Comparison of ENCODE assay signal across 23 mouse cellular contexts in genomic region chr7:126785056-126785455, GRCm38 (mm10). TPM values are rescaled to one million over a fixed set of nuclear protein-coding genes. Genes with fewer than 3 reads are reported as not detected.
DNase-seq lines count a peak whose midpoint lies in the region; ATAC-seq and TF ChIP-seq lines count a peak whose summit lies in the region.
"Had no signal": no experiment of that assay in that cellular context is flagged by ENCODE, and none has a peak within 500 bp of the region (broad histone marks: within the 10 kb centered on the region; RNA-seq: fewer than 3 reads in every experiment).

No protein-coding gene starts in this region.

- peaks cover 23% of the 10 kb centered on the region for H3K4me1 ChIP-seq in heart, embryonic 13.5 days
- H3K4me1 ChIP-seq in intestine, embryonic 16.5 days (ENCODE audit: control insufficient read depth, insufficient read depth, low read length), result peaks cover 13% of the 10 kb centered on the region
- H3K4me1 ChIP-seq in intestine, postnatal 0 days (replicated peaks; ENCODE audit: control insufficient read depth, insufficient read depth, low read length), result no peaks in the 10 kb centered on the region

- H3K4me3 ChIP-seq in heart, embryonic 13.5 days, result no peak overlapping the region
- no peak overlapping the region for H3K4me3 ChIP-seq in intestine, embryonic 16.5 days (ENCODE audit: low read length)
- no peak overlapping the region for H3K4me3 ChIP-seq in intestine, postnatal 0 days (ENCODE audit: low read depth, low read length)
- H3K4me3 ChIP-seq: embryonic facial prominence, embryonic 10.5 days; embryonic facial prominence, embryonic 12.5 days; forebrain, embryonic 13.5 days; forebrain, embryonic 15.5 days had no signal

- no peak overlapping the region for H3K27ac ChIP-seq in heart, embryonic 13.5 days (replicated peaks)
- no peak overlapping the region for H3K27ac ChIP-seq in intestine, embryonic 16.5 days (ENCODE audit: low read length)
- no peak overlapping the region for H3K27ac ChIP-seq in intestine, postnatal 0 days (ENCODE audit: low read depth, low read length)
- H3K27ac ChIP-seq: embryonic facial prominence, embryonic 10.5 days; embryonic facial prominence, embryonic 12.5 days; forebrain, embryonic 13.5 days; forebrain, embryonic 15.5 days had no signal

- no peak for TF ChIP-seq CTCF in intestine, postnatal 0 days (IDR thresholded peaks at IDR 0.05; ENCODE audit: low read depth)

- peaks cover 67% of the 10 kb centered on the region for H3K36me3 ChIP-seq in heart, embryonic 13.5 days
- peaks cover 36% of the 10 kb centered on the region for H3K36me3 ChIP-seq in intestine, embryonic 16.5 days (ENCODE audit: control insufficient read depth, insufficient read depth, low read length)
- peaks cover 52% of the 10 kb centered on the region for H3K36me3 ChIP-seq in intestine, postnatal 0 days (ENCODE audit: control insufficient read depth, insufficient read depth)

- ATAC-seq in cerebellum, adult (ENCODE audit: insufficient number of reproducible peaks, low FRiP score, low TSS enrichment), result no peak
- ATAC-seq in heart, embryonic 13.5 days (ENCODE audit: extremely low read depth, insufficient number of reproducible peaks, low FRiP score, low TSS enrichment), result no peak
- ATAC-seq in intestine, embryonic 16.5 days, result no peak
- ATAC-seq in intestine, postnatal 0 days, result no peak
- ATAC-seq: activated CD4-positive, CD25-positive, alpha-beta regulatory T cell, adult 4 months; CD4-positive, CD25-positive, alpha-beta regulatory T cell, adult 4 months; forebrain, embryonic 13.5 days; forebrain, embryonic 15.5 days; forebrain, postnatal 0 days had no signal

- 0 out of 2 replicates have a peak overlapping the region, but pooled peaks have one; percentile 10 for H3K9ac ChIP-seq in heart, embryonic 13.5 days
- 0 out of 2 replicates have a peak overlapping the region, but pooled peaks have one; percentile 13 for H3K9ac ChIP-seq in intestine, embryonic 16.5 days (ENCODE audit: low read depth, low read length)
- H3K9ac ChIP-seq in intestine, postnatal 0 days (ENCODE audit: low read depth, low read length), result no peak overlapping the region
- H3K9ac ChIP-seq: embryonic facial prominence, embryonic 12.5 days; forebrain, embryonic 13.5 days; forebrain, embryonic 15.5 days; forebrain, postnatal 0 days had no signal

- no peaks in the 10 kb centered on the region for H3K27me3 ChIP-seq in heart, embryonic 13.5 days (replicated peaks)
- no peaks in the 10 kb centered on the region for H3K27me3 ChIP-seq in intestine, embryonic 16.5 days (replicated peaks; ENCODE audit: control insufficient read depth, insufficient read depth, low read length)
- H3K27me3 ChIP-seq in intestine, postnatal 0 days (replicated peaks; ENCODE audit: control insufficient read depth, insufficient read depth, low read length), result no peaks in the 10 kb centered on the region
- H3K27me3 ChIP-seq: CH12.LX; embryonic facial prominence, embryonic 12.5 days; forebrain, embryonic 13.5 days; forebrain, embryonic 15.5 days had no signal

- H3K4me2 ChIP-seq in heart, embryonic 13.5 days, result no peak overlapping the region
- H3K4me2 ChIP-seq in intestine, embryonic 16.5 days (ENCODE audit: low read depth, low read length), result no peak overlapping the region
- no peak overlapping the region for H3K4me2 ChIP-seq in intestine, postnatal 0 days (replicated peaks; ENCODE audit: low read depth)
- H3K4me2 ChIP-seq: embryonic facial prominence, embryonic 12.5 days; forebrain, embryonic 13.5 days; forebrain, embryonic 15.5 days had no signal

- DNase-seq in cerebellum, adult 11-12 months, result peak; percentile 37
- no peak for DNase-seq in heart, adult 11 months
- DNase-seq in ES-CJ7 (ENCODE audit: low read depth, low spot score), result peak; percentile 69
- no peak for DNase-seq in right cerebral cortex, postnatal 25 days
- DNase-seq: adrenal gland, adult 8-10 months; adrenal gland, postnatal 14 days; adrenal gland, postnatal 36 days; B cell, adult 2 months; cerebellum, adult 11 months; cerebellum, adult 8-10 months; cerebellum, postnatal 25 days; forebrain, postnatal 0 days had no signal

- H3K9me3 ChIP-seq in heart, embryonic 13.5 days, result no peaks in the 10 kb centered on the region
- H3K9me3 ChIP-seq in intestine, embryonic 16.5 days (ENCODE audit: control insufficient read depth, low read length), result no peaks in the 10 kb centered on the region
- no peaks in the 10 kb centered on the region for H3K9me3 ChIP-seq in intestine, postnatal 0 days (ENCODE audit: control insufficient read depth)
- H3K9me3 ChIP-seq: embryonic facial prominence, embryonic 10.5 days; embryonic facial prominence, embryonic 12.5 days; forebrain, embryonic 13.5 days; forebrain, embryonic 15.5 days had no signal

- 58% methylated on average over 4 of the region's 4 CpGs for WGBS in heart, embryonic 13.5 days
- WGBS in intestine, embryonic 16.5 days, result 61% methylated on average over 4 of the region's 4 CpGs
- 73% methylated on average over 4 of the region's 4 CpGs for WGBS in intestine, postnatal 0 days

RNA-seq across cellular contexts. Expression of gene Tbx6, which starts 3.8 kb away (rescaled TPM):
- 0.32 and 0.33 TPM in 2 replicates for polyA plus RNA-seq in heart, embryonic 13.5 days (2015; fragmentation: Nextera tagmentation; extraction: Ambion mirVana)
- 0.36 and 0.37 TPM in 2 replicates for polyA plus RNA-seq in intestine, embryonic 16.5 days (2015; fragmentation: Nextera tagmentation; extraction: Ambion mirVana)
- polyA plus RNA-seq in intestine, postnatal 0 days (2015; fragmentation: Nextera tagmentation; extraction: Ambion mirVana), result 0.17 TPM in 2 replicates

RNA-seq across cellular contexts. Expression of gene Ppp4c, which starts 7.2 kb away (rescaled TPM):
- 151 and 166 TPM in 2 replicates for polyA plus RNA-seq in heart, embryonic 13.5 days (2015; fragmentation: Nextera tagmentation; extraction: Ambion mirVana)
- 213 and 215 TPM in 2 replicates for polyA plus RNA-seq in intestine, embryonic 16.5 days (2015; fragmentation: Nextera tagmentation; extraction: Ambion mirVana)
- polyA plus RNA-seq in intestine, postnatal 0 days (2015; fragmentation: Nextera tagmentation; extraction: Ambion mirVana), result 134 and 135 TPM in 2 replicates

RNA-seq across cellular contexts. Expression of gene Ypel3, which starts 8.3 kb away (rescaled TPM):
- polyA plus RNA-seq in heart, embryonic 13.5 days (2015; fragmentation: Nextera tagmentation; extraction: Ambion mirVana), result 79.1 and 86.2 TPM in 2 replicates
- 59.5 and 61.5 TPM in 2 replicates for polyA plus RNA-seq in intestine, embryonic 16.5 days (2015; fragmentation: Nextera tagmentation; extraction: Ambion mirVana)
- 63.1 and 64.6 TPM in 2 replicates for polyA plus RNA-seq in intestine, postnatal 0 days (2015; fragmentation: Nextera tagmentation; extraction: Ambion mirVana)

RNA-seq across cellular contexts. Expression of gene Fam57b, which starts 12.4 kb away (rescaled TPM):
- polyA plus RNA-seq in heart, embryonic 13.5 days (2015; fragmentation: Nextera tagmentation; extraction: Ambion mirVana), result 0.29 and 0.32 TPM in 2 replicates
- polyA plus RNA-seq in intestine, embryonic 16.5 days (2015; fragmentation: Nextera tagmentation; extraction: Ambion mirVana), result 1.0 and 1.4 TPM in 2 replicates
- polyA plus RNA-seq in intestine, postnatal 0 days (2015; fragmentation: Nextera tagmentation; extraction: Ambion mirVana), result 0.97 and 1.2 TPM in 2 replicates
- polyA plus RNA-seq: activated CD4-positive, CD25-positive, alpha-beta regulatory T cell, adult 4 months; CD4-positive, CD25-positive, alpha-beta regulatory T cell, adult 4 months had no signal

RNA-seq across cellular contexts. Expression of gene Gdpd3, which starts 18.9 kb away (rescaled TPM):
- 1.2 and 1.4 TPM in 2 replicates for polyA plus RNA-seq in heart, embryonic 13.5 days (2015; fragmentation: Nextera tagmentation; extraction: Ambion mirVana)
- polyA plus RNA-seq in intestine, embryonic 16.5 days (2015; fragmentation: Nextera tagmentation; extraction: Ambion mirVana), result 1.4 and 2.1 TPM in 2 replicates
- 13.9 and 14.6 TPM in 2 replicates for polyA plus RNA-seq in intestine, postnatal 0 days (2015; fragmentation: Nextera tagmentation; extraction: Ambion mirVana)

Comparison
In these comparisons a context has a peak if more than half of its experiments do, and no peak if none do; other contexts are left out.
1. DNase-seq: peak in cerebellum, adult 11-12 months (single experiment) and ES-CJ7 (single experiment); none in heart, adult 11 months (single experiment) and right cerebral cortex, postnatal 25 days (single experiment).